Mouse (Mus musculus) megakaryocyte, embryonic 14.5 days (primary cell): ENCODE results near the gene Spc24.

ENCODE experiments used
- FLI1 ChIP-seq: IDR thresholded peaks from 2 replicates; pipeline ENCODE4 v1.6.1; 2012; ENCODE audit warnings: low read length, inconsistent platforms, mixed read lengths
- GATA1 ChIP-seq: IDR thresholded peaks from 3 replicates; pipeline ENCODE4 v1.6.1; 2012; ENCODE audit warnings: mixed read lengths, low read length, inconsistent platforms, borderline replicate concordance

DNA sequence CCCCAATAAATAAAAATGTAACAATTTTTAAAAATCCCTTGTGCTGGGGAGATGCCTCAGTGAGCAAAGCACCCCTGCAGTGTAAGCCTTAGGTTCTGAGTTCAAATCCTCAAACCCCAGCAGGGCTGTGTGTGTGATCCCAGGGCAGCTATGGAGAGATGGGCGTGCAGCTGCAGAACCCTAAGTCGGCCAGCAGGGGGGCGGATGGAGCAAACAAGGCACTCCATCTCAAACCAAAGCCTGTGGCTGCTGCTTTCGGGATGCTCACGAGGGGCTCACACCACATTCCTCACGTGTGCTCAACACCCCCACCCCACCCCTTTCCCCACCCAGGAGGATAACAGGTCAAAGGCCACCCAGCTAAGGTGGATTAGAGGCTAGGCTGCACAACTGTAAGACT is 26.8 kb upstream of the Spc24 start:
- TF ChIP-seq GATA1 (no peak), FLI1 (no peak)
